Mouse (Mus musculus) spleen, adult 10 weeks (tissue): ENCODE results near the gene Gpr142. TPM values are rescaled to one million over a fixed set of nuclear protein-coding genes. Genes with fewer than 3 reads are reported as not detected.

Experiments
- polyA plus RNA-seq: library from polyadenylated mRNA; stranded (reverse); fragments of 350-450 nt; fragmentation: Illumina TruSeq; extraction: RNeasy Lipid Tissue Mini Kit (QIAGEN cat#74804); gene quantifications from one replicate; pipeline ENCODE4 v1.2.3, GENCODE M21; 2015; ENCODE audit warnings: low replicate concordance; ENCODE audit not compliant: insufficient read depth

The Gpr142 gene
- not detected for polyA plus RNA-seq

GRCm38 (mm10) chr11:114798624-114799023 is at the start of gene Gpr142:
Gene Gpr142 (plus strand): TSS chr11:114798924.

GRCm38 (mm10) chr11:114764820-114765818 is 33.6 kb upstream of the Gpr142 start, which contains the start of gene Kif19a:
Gene Kif19a (plus strand): TSS chr11:114765388.

GRCm38 (mm10) chr11:114795848-114796322 is 2.8 kb upstream of the Gpr142 start, which contains the start of gene Btbd17:
Gene Btbd17 (minus strand): TSS chr11:114795945.

DNA sequence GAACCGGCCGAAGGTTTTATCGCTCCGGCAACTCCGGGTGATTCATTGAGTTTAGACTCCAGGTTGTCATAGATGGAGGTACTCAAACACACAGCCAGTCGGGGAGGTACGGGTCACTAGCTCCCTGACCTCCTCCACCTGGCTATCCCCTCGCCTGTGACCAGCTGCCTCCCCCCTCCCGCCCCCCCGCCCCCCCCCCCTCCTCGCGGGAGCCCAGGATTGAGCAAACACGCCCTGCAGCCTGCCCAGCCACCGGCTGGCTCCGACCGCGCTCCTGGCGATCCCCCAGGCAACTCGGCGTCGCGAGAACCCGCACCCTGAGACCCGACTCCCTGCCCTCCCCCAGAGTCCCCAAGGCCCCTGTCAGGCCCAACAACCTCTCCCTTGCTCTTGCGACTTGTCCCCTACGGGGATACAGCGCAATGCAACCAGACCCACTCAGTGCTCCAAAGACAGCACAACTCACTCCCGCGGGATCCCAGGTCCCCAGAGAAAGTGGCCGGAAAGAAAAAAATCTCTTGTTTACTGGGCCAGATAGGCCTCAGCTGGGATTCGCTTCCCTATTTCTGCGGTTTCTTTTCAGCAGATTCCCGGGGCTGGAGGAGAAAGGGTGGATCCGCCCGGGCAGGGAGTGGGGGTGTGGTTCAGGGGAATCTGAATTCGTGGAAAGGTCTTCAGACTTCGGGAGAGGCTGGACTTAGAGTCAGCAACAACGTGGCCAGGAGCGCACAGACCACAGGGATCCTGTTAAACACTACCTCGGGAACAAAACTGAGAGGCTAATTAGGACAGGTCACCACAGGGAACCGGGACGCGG is 51.9 kb downstream of the Gpr142 start, which contains the start of gene Gprc5c:
Gene Gprc5c (plus strand): TSS at position 701 of the 817 bp plus-strand sequence.

Other genes starting within 250 kb of the Gpr142 start
- 2,261 TPM for gene Rpl38, start 130.4 kb upstream of the Gpr142 start, polyA plus RNA-seq
- gene Ttyh2, start 123.5 kb upstream of the Gpr142 start, polyA plus RNA-seq: 4.9 TPM
- 0.65 TPM for gene Dnaic2, start 71.5 kb upstream of the Gpr142 start, polyA plus RNA-seq
- gene Kif19a, start 33.5 kb upstream of the Gpr142 start, polyA plus RNA-seq: 1.8 TPM
- not detected for gene Btbd17, start 3.0 kb upstream of the Gpr142 start, polyA plus RNA-seq
- gene Gprc5c, start 52.2 kb downstream of the Gpr142 start, polyA plus RNA-seq: 4.4 TPM
- gene Cd300a, start 91.1 kb downstream of the Gpr142 start, polyA plus RNA-seq: 37.7 TPM
- gene Cd300lb, start 135.5 kb downstream of the Gpr142 start, polyA plus RNA-seq: 9.6 TPM
- gene Cd300c, start 170.2 kb downstream of the Gpr142 start, polyA plus RNA-seq: 7.7 TPM
- 12.6 TPM for gene Cd300ld, start 191.0 kb downstream of the Gpr142 start, polyA plus RNA-seq
- 52.5 TPM for gene Cd300c2, start 203.0 kb downstream of the Gpr142 start, polyA plus RNA-seq
- not detected for gene Cd300ld2, start 217.3 kb downstream of the Gpr142 start, polyA plus RNA-seq
- 0.65 TPM for gene Cd300ld4, start 228.1 kb downstream of the Gpr142 start, polyA plus RNA-seq
- gene Cd300ld5, start 238.8 kb downstream of the Gpr142 start, polyA plus RNA-seq: not detected
- 11.1 TPM for gene Cd300ld3, start 249.5 kb downstream of the Gpr142 start, polyA plus RNA-seq